Mouse (Mus musculus) lung, postnatal 0 days (tissue): ENCODE results near the gene Gm3402.
"Not testable (repeated sequence)": the region's sequence is repeated elsewhere in the genome, so short reads cannot be mapped to it uniquely, and the experiment has no call there.

Source experiments
- CTCF ChIP-seq: IDR thresholded peaks from 2 replicates; pipeline ENCODE4 v1.5.1; 2016; ENCODE audit warnings: antibody characterized with exemption, mild to moderate bottlenecking
- EP300 ChIP-seq: IDR thresholded peaks from 2 replicates; pipeline ENCODE4 v1.6.1; 2016; ENCODE audit warnings: antibody characterized with exemption, mild to moderate bottlenecking, control low read depth

DNA sequence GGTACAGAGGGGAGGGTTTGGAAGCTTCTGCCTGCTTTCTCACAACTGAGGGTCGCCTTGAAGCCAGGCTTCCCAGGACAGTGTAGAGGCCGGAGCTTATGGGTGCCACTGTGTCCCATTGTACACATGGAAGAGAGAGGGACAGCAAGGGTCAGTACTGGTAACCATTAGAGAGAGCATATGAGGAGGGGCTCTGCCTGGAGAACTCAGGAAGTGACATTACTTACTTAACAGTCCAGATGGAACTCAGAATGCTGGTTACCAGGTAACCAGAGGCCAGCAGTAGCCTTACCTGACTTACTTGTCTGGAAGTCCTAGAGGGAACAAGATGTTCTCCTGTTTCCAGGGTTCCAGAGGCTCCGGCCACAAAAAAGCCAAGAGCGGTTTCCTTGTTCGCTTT is 22.9 kb upstream of the Gm3402 start, which contains the start of gene Gm6370:
- TF ChIP-seq EP300, CTCF: not testable (repeated sequence)
